Mouse (Mus musculus) heart, adult 2 months (tissue): Measurements from ENCODE around the gene Otud7b.

ENCODE experiments used
- EP300 ChIP-seq: fragments of 200-500 bp; IDR thresholded peaks from 2 replicates; pipeline ENCODE4 v1.6.1; 2011; ENCODE audit warnings: low read depth, low read length, control low read depth; ENCODE audit not compliant: insufficient read depth
- POLR2A ChIP-seq: fragments of 200-500 bp; IDR thresholded peaks from 2 replicates; pipeline ENCODE4 v1.6.1; 2011; ENCODE audit warnings: mild to moderate bottlenecking, low read depth, low read length, control low read depth; ENCODE audit not compliant: insufficient read depth

GRCm38 (mm10) chr3:96078066-96078465 is 26.3 kb upstream of the Otud7b start:
- TF ChIP-seq EP300 (no peak), POLR2A (no peak)
